8 mouse cellular contexts compared by ENCODE assay signal in the genomic region with DNA sequence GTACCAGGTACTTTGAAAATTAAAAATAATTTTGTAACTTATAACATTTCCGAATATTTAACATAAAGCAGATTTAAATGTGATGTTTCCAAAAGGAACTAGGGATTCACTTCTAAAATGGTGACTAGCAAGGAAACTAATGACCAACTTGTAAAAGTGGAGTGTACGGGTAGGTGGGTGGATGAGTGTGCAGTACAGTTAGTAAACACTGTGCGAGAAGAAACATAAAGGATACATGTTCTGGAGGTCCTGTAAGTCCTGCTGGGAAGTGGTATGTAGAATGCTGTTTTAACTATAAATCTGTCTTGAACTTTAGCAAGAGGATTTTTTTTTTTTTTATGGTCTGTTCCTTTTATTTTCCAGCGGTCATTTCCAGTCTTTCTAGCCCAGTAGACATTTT. TPM values are rescaled to one million over a fixed set of nuclear protein-coding genes. Genes with fewer than 3 reads are reported as not detected.
DNase-seq lines count a peak whose midpoint lies in the region; ATAC-seq lines count a peak whose summit lies in the region.
"Had no signal": no experiment of that assay in that cellular context is flagged by ENCODE, and none has a peak within 500 bp of the region (broad histone marks: within the 10 kb centered on the region; RNA-seq: fewer than 3 reads in every experiment).

No protein-coding gene starts in this region.

- ATAC-seq in lung, embryonic 16.5 days (ENCODE audit: low read depth), result no peak
- no peak for ATAC-seq in forebrain, embryonic 15.5 days (replicated peaks)
- ATAC-seq in limb, embryonic 15.5 days (ENCODE audit: insufficient number of reproducible peaks, low FRiP score, low TSS enrichment, low read depth), result no peak
- no peak for ATAC-seq in stomach, embryonic 16.5 days (ENCODE audit: insufficient read depth, low FRiP score)

- WGBS in lung, embryonic 16.5 days, result 67% methylated on average over 4 of the region's 4 CpGs
- 48% methylated on average over 4 of the region's 4 CpGs for WGBS in forebrain, embryonic 15.5 days
- 49% methylated on average over 4 of the region's 4 CpGs for whole genome bisulfite sequencing in limb, embryonic 15.5 days
- WGBS in stomach, embryonic 16.5 days, result 60% methylated on average over 4 of the region's 4 CpGs

- DNase-seq in lung, postnatal 10 days, result no peak
- no peak for DNase-seq in gastrocnemius, adult 18-20 months (ENCODE audit: low spot score)
- no peak for DNase-seq in retina, embryonic 14.5 days (ENCODE audit: low spot score)
- DNase-seq: gastrocnemius, postnatal 10 days had no signal

- 0 out of 2 replicates have a peak, but pooled peaks cover 4% of the 10 kb centered on the region for H3K4me1 ChIP-seq in lung, embryonic 16.5 days (replicated peaks; ENCODE audit: control insufficient read depth, insufficient read depth, low read length)
- H3K4me1 ChIP-seq in forebrain, embryonic 15.5 days, result peaks cover 45% of the 10 kb centered on the region
- H3K4me1 ChIP-seq in limb, embryonic 15.5 days, result peaks cover 13% of the 10 kb centered on the region
- peaks cover 7% of the 10 kb centered on the region; the same call in 1 of the 2 replicates for H3K4me1 ChIP-seq in stomach, embryonic 16.5 days (ENCODE audit: control insufficient read depth, insufficient read depth, low read length)

- peak overlapping the region; percentile 36; the same call in 1 of the 2 replicates for H3K4me2 ChIP-seq in lung, embryonic 16.5 days (ENCODE audit: low read depth, low read length)
- H3K4me2 ChIP-seq in forebrain, embryonic 15.5 days (replicated peaks), result peak overlapping the region; percentile 54
- peak overlapping the region; percentile 57 for H3K4me2 ChIP-seq in limb, embryonic 15.5 days
- H3K4me2 ChIP-seq in stomach, embryonic 16.5 days (ENCODE audit: low read depth, low read length), result peak overlapping the region; percentile 79

- no peaks in the 10 kb centered on the region for H3K9me3 ChIP-seq in lung, embryonic 16.5 days (ENCODE audit: control insufficient read depth, low read length)
- H3K9me3 ChIP-seq in forebrain, embryonic 15.5 days, result no peaks in the 10 kb centered on the region
- H3K9me3 ChIP-seq in limb, embryonic 15.5 days, result no peaks in the 10 kb centered on the region
- H3K9me3 ChIP-seq in stomach, embryonic 16.5 days (replicated peaks; ENCODE audit: control insufficient read depth, low read length), result no peaks in the 10 kb centered on the region

- no peak overlapping the region for H3K9ac ChIP-seq in lung, embryonic 16.5 days (ENCODE audit: low read length)
- H3K9ac ChIP-seq in forebrain, embryonic 15.5 days (replicated peaks), result peak overlapping the region; percentile 92
- no peak overlapping the region for H3K9ac ChIP-seq in limb, embryonic 15.5 days
- no peak overlapping the region for H3K9ac ChIP-seq in stomach, embryonic 16.5 days (ENCODE audit: low read length)

- no peaks in the 10 kb centered on the region for H3K27me3 ChIP-seq in lung, embryonic 16.5 days (ENCODE audit: control insufficient read depth, insufficient read depth, low read depth, low read length)
- H3K27me3 ChIP-seq in forebrain, embryonic 15.5 days, result no peaks in the 10 kb centered on the region
- no peaks in the 10 kb centered on the region for H3K27me3 ChIP-seq in limb, embryonic 15.5 days
- no peaks in the 10 kb centered on the region for H3K27me3 ChIP-seq in stomach, embryonic 16.5 days (ENCODE audit: control insufficient read depth, insufficient read depth, low read length)

- peak overlapping the region; percentile 24 for H3K4me3 ChIP-seq in lung, embryonic 16.5 days (ENCODE audit: low read length)
- peak overlapping the region; percentile 93 for H3K4me3 ChIP-seq in forebrain, embryonic 15.5 days
- H3K4me3 ChIP-seq in limb, embryonic 15.5 days, result peak overlapping the region; percentile 89
- peak overlapping the region; percentile 91 for H3K4me3 ChIP-seq in stomach, embryonic 16.5 days (replicated peaks; ENCODE audit: low read length)

- H3K36me3 ChIP-seq in lung, embryonic 16.5 days (ENCODE audit: control insufficient read depth, insufficient read depth, low read length), result peaks cover 5% of the 10 kb centered on the region
- peaks cover 9% of the 10 kb centered on the region for H3K36me3 ChIP-seq in forebrain, embryonic 15.5 days
- peaks cover 15% of the 10 kb centered on the region for H3K36me3 ChIP-seq in limb, embryonic 15.5 days
- peaks cover 10% of the 10 kb centered on the region for H3K36me3 ChIP-seq in stomach, embryonic 16.5 days (ENCODE audit: control insufficient read depth, insufficient read depth, low read length)

- no peak overlapping the region for H3K27ac ChIP-seq in lung, embryonic 16.5 days (ENCODE audit: low read length)
- H3K27ac ChIP-seq in forebrain, embryonic 15.5 days (replicated peaks), result no peak overlapping the region
- no peak overlapping the region for H3K27ac ChIP-seq in limb, embryonic 15.5 days
- H3K27ac ChIP-seq in stomach, embryonic 16.5 days (ENCODE audit: low read length), result no peak overlapping the region

RNA-seq across cellular contexts. Expression of gene Tob1, which starts 1.7 kb away (rescaled TPM):
- 25.8 and 28.9 TPM in 2 replicates for polyA plus RNA-seq in lung, embryonic 16.5 days (2015; fragmentation: Nextera tagmentation; extraction: Ambion mirVana)
- polyA plus RNA-seq in forebrain, embryonic 15.5 days (2015; fragmentation: Nextera tagmentation; extraction: Ambion mirVana), result 45.8 and 46.5 TPM in 2 replicates
- polyA plus RNA-seq in limb, embryonic 15.5 days (2015; fragmentation: Nextera tagmentation; extraction: Ambion mirVana), result 43.1 and 47.6 TPM in 2 replicates
- 35.9 and 42.3 TPM in 2 replicates for polyA plus RNA-seq in stomach, embryonic 16.5 days (2015; fragmentation: Nextera tagmentation; extraction: Ambion mirVana)
- 100 to 1,000 TPM; 215 to 238 TPM for total RNA-seq in gastrocnemius, adult 18-20 months (2021)

RNA-seq across cellular contexts. Expression of gene Wfikkn2, which starts 32.8 kb away (rescaled TPM):
- polyA plus RNA-seq in lung, embryonic 16.5 days (2015; fragmentation: Nextera tagmentation; extraction: Ambion mirVana), result 1.2 and 1.5 TPM in 2 replicates
- 3.7 and 7.9 TPM in 2 replicates for polyA plus RNA-seq in forebrain, embryonic 15.5 days (2015; fragmentation: Nextera tagmentation; extraction: Ambion mirVana)
- polyA plus RNA-seq in limb, embryonic 15.5 days (2015; fragmentation: Nextera tagmentation; extraction: Ambion mirVana), result 12.9 and 13.5 TPM in 2 replicates
- 3.1 and 3.4 TPM in 2 replicates for polyA plus RNA-seq in stomach, embryonic 16.5 days (2015; fragmentation: Nextera tagmentation; extraction: Ambion mirVana)
- total RNA-seq in gastrocnemius, adult 18-20 months (2021), result 10 to 100 TPM; 11.1 to 12.6 TPM

Comparison
In these comparisons a context has a peak if more than half of its experiments do, and no peak if none do; other contexts are left out.
1. H3K4me3 ChIP-seq: peak in every context shown above with its lines; median percentile 93 in forebrain, embryonic 15.5 days; 91 in stomach, embryonic 16.5 days; 89 in limb, embryonic 15.5 days; 24 in lung, embryonic 16.5 days.